Mouse (Mus musculus) embryonic facial prominence, embryonic 11.5 days (tissue): Measurements from ENCODE around the gene Supt5. TPM values are rescaled to one million over a fixed set of nuclear protein-coding genes. Genes with fewer than 3 reads are reported as not detected.

Experiments
- ATAC-seq: fragments of 200-750 bp; cut with Nextera tagmentation; replicated peaks from 2 replicates; pipeline ENCODE4 v1.8.0; 2017; ENCODE audit warnings: low read depth; ENCODE audit not compliant: insufficient number of reproducible peaks, low FRiP score, low TSS enrichment
- DNase-seq: peaks from one replicate; pipeline ENCODE4 v3.0.0-alpha.2; 2015; ENCODE audit warnings: low spot score
- H3K27ac ChIP-seq: fragments of 300-500 bp; sonication (generic); replicated peaks from 2 replicates; pipeline ENCODE4 v1.5.1; 2014; ENCODE audit warnings: mild to moderate bottlenecking, low read depth, low read length, control low read depth
- H3K27me3 ChIP-seq: fragments of 300-500 bp; sonication (generic); 2 replicates; pipeline ENCODE4 v1.6.1; 2014; ENCODE audit warnings: mild to moderate bottlenecking, low read length, moderate library complexity, mixed read lengths; ENCODE audit not compliant: control insufficient read depth, insufficient read depth
- H3K36me3 ChIP-seq: fragments of 300-500 bp; sonication (generic); replicated peaks from 2 replicates; pipeline ENCODE4 v1.6.1; 2014; ENCODE audit warnings: low read depth, mild to moderate bottlenecking, low read length, moderate library complexity, mixed read lengths; ENCODE audit not compliant: control insufficient read depth, insufficient read depth
- H3K4me1 ChIP-seq: fragments of 300-500 bp; sonication (generic); 2 replicates; pipeline ENCODE4 v1.6.1; 2014; ENCODE audit warnings: low read length, mixed read lengths; ENCODE audit not compliant: control insufficient read depth, insufficient read depth
- H3K4me2 ChIP-seq: fragments of 300-500 bp; sonication (generic); 2 replicates; pipeline ENCODE4 v1.6.1; 2014; ENCODE audit warnings: low read depth, mild to moderate bottlenecking, control low read depth, low read length, moderate library complexity
- H3K4me3 ChIP-seq: fragments of 300-500 bp; sonication (generic); 2 replicates; pipeline ENCODE4 v1.5.1; 2014; ENCODE audit warnings: low read depth, low read length, control low read depth
- H3K9ac ChIP-seq: fragments of 300-500 bp; sonication (generic); replicated peaks from 2 replicates; pipeline ENCODE4 v1.6.1; 2014; ENCODE audit warnings: mild to moderate bottlenecking, control low read depth, low read length
- H3K9me3 ChIP-seq: fragments of 300-500 bp; sonication (generic); replicated peaks from 2 replicates; pipeline ENCODE4 v1.6.1; 2016; ENCODE audit warnings: mild to moderate bottlenecking, low read length, inconsistent platforms, mixed read lengths; ENCODE audit not compliant: control insufficient read depth
- WGBS: fragments of 180-500 bp; shearing (Covaris S2); extraction: QIAGEN DNeasy Blood & Tissue Kit; methylation state at CpG from one replicate; pipeline ENCODE4 v1.1.7; 2014; 5-methylcytosine and 5-hydroxymethylcytosine counted together
- polyA plus RNA-seq: library from polyadenylated mRNA; unstranded; fragments of >200 nt; fragmentation: Nextera tagmentation; extraction: Ambion mirVana; gene quantifications from 2 replicates; pipeline ENCODE4 v1.2.1, GENCODE M21; 2014

Gene Supt5
- polyA plus RNA-seq, 1 experiment from 2014 or later, result 73.9 TPM

GRCm38 (mm10) chr7:28354113-28354581 is 15.6 kb upstream of the Supt5 start:
- Histone ChIP-seq H3K9ac (no peak overlapping the region), H3K36me3 (peaks cover 13% of the 10 kb centered on the region), H3K27ac (no peak overlapping the region), H3K4me1 (peaks cover 5% of the 10 kb centered on the region), H3K27me3 (no peaks in the 10 kb centered on the region), H3K4me3 (no peak overlapping the region), H3K4me2 (no peak overlapping the region), H3K9me3 (no peaks in the 10 kb centered on the region)
- no peak for ATAC-seq
- 93% methylated on average over 3 of the region's 3 CpGs for WGBS
- no peak for DNase-seq

GRCm38 (mm10) chr7:28353267-28353666 is 14.7 kb upstream of the Supt5 start:
- peaks cover 13% of the 10 kb centered on the region for H3K36me3 ChIP-seq
- H3K9ac ChIP-seq, result no peak overlapping the region
- H3K27ac ChIP-seq, result no peak overlapping the region
- H3K4me2 ChIP-seq, result no peak overlapping the region
- ATAC-seq (no peak), DNase-seq (no peak)
- no peaks in the 10 kb centered on the region for H3K27me3 ChIP-seq
- H3K4me1 ChIP-seq, result peaks cover 5% of the 10 kb centered on the region
- 95% methylated on average over 2 of the region's 2 CpGs for WGBS
- no peak overlapping the region for H3K4me3 ChIP-seq
- H3K9me3 ChIP-seq, result no peaks in the 10 kb centered on the region

GRCm38 (mm10) chr7:28351676-28352191 is 13.2 kb upstream of the Supt5 start:
- no peaks in the 10 kb centered on the region for H3K4me1 ChIP-seq
- WGBS, result 36% methylated on average over 4 of the region's 4 CpGs
- peak overlapping the region; percentile 97 for H3K9ac ChIP-seq
- H3K27me3 ChIP-seq, result no peaks in the 10 kb centered on the region
- DNase-seq, result no peak
- H3K4me3 ChIP-seq, result peak overlapping the region; percentile 94
- no peak overlapping the region for H3K27ac ChIP-seq
- H3K36me3 ChIP-seq, result peaks cover 13% of the 10 kb centered on the region
- no peak for ATAC-seq
- peak overlapping the region; percentile 79 for H3K4me2 ChIP-seq
- no peaks in the 10 kb centered on the region for H3K9me3 ChIP-seq

- under 1% methylated on average over 49 of the region's 50 CpGs for WGBS
- no peaks in the 10 kb centered on the region for H3K27me3 ChIP-seq
- no peaks in the 10 kb centered on the region for H3K4me1 ChIP-seq
- peak within 1 kb of the TSS; percentile 97 for H3K9ac ChIP-seq
- ATAC-seq (peak; percentile 88), DNase-seq (peak; percentile 99)
- peak within 1 kb of the TSS; percentile 86 for H3K27ac ChIP-seq
- H3K4me3 ChIP-seq, result peak within 1 kb of the TSS; percentile 94
- no peaks in the 10 kb centered on the region for H3K9me3 ChIP-seq
- peaks cover 13% of the 10 kb centered on the region for H3K36me3 ChIP-seq
- H3K4me2 ChIP-seq, result peak within 1 kb of the TSS; percentile 79
Measured at GRCm38 (mm10) chr7:28350155-28350883, 11.8 kb upstream of the Supt5 start, which contains the start of gene Rps16. TSS of gene Rps16 (plus strand) at chr7:28350652.

DNA sequence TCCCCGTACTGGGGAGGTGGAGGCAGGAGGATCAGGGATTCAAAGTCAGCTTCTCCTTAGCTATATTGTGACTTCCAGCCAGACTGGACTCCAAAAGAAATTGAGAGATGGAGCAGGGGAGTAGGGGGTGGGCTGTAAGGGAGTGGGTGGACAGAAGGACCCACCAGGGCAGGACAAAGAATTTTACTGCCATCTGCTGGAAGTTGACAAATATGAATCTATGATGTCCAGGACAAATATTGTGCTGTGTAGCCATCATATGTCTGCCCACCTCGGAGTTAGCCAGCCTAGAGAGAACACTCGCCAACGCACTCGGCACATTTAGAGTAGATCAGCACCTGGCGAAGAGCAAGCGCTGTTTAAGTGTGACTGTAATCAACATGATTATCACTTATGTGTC is 10.1 kb upstream of the Supt5 start:
- ATAC-seq (no peak), DNase-seq (peak; percentile 53)
- H3K27me3 ChIP-seq, result no peaks in the 10 kb centered on the region
- peaks cover 5% of the 10 kb centered on the region for H3K36me3 ChIP-seq
- H3K4me1 ChIP-seq, result no peaks in the 10 kb centered on the region
- no peak overlapping the region for H3K9ac ChIP-seq
- H3K9me3 ChIP-seq, result no peaks in the 10 kb centered on the region
- no peak overlapping the region for H3K27ac ChIP-seq
- 89% methylated on average over 7 of the region's 7 CpGs for WGBS
- H3K4me3 ChIP-seq, result no peak overlapping the region
- no peak overlapping the region for H3K4me2 ChIP-seq

DNA sequence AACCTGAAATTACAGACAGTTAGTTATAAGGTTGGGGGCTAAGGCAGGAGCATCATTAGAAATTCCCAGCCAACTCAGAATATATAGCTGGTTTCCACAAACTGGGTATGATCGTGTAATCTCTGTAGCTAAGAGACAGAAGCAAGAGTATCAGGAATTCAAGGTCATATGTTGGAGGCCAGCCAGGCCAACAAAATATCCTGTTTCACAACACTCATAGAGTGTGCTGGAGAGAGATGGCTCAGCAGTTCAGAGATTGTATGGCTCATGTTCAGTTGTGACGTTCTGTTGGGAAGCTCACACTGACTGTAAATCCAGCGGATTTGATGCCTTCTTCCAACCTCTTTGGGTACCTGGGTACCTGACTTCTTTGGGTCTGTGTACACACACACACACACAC is 9.2 kb upstream of the Supt5 start:
- no peak overlapping the region for H3K9ac ChIP-seq
- 74% methylated on average over 3 of the region's 3 CpGs for WGBS
- no peaks in the 10 kb centered on the region for H3K27me3 ChIP-seq
- no peak overlapping the region for H3K4me2 ChIP-seq
- H3K4me1 ChIP-seq, result no peaks in the 10 kb centered on the region
- no peak overlapping the region for H3K4me3 ChIP-seq
- H3K27ac ChIP-seq, result no peak overlapping the region
- H3K9me3 ChIP-seq, result no peaks in the 10 kb centered on the region
- ATAC-seq (no peak), DNase-seq (no peak)
- H3K36me3 ChIP-seq, result no peaks in the 10 kb centered on the region; the same call in 1 of the 2 replicates

DNA sequence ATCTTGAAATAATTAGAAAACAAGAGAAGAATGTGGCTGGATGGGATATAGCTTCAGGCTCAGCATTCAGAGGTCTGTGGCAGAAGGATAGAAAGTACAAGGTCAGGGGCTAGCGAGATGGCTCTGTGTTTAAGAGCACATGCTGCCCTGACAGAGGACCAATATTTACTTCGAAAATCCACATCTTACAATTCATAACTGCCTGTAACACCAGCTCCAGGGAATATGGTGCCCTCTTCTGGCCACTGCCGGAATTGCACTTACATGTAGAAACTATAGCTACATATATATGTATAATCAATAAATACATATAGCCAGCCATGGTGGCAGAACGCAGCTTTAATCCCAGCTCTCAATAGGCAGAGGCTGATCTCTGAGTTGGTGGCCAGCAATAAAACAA is 6.1 kb upstream of the Supt5 start:
- peak; percentile 84 for DNase-seq
- WGBS, result 5% methylated on average over 4 of the region's 4 CpGs

GRCm38 (mm10) chr7:28341381-28341780 is 2.8 kb upstream of the Supt5 start:
- no peak overlapping the region for H3K4me3 ChIP-seq
- no peak overlapping the region for H3K27ac ChIP-seq
- H3K9me3 ChIP-seq, result no peaks in the 10 kb centered on the region
- DNase-seq, result no peak
- H3K9ac ChIP-seq, result no peak overlapping the region
- 49% methylated on average over 7 of the region's 7 CpGs for WGBS
- no peaks in the 10 kb centered on the region for H3K36me3 ChIP-seq
- no peaks in the 10 kb centered on the region for H3K4me1 ChIP-seq
- no peak for ATAC-seq
- H3K27me3 ChIP-seq, result no peaks in the 10 kb centered on the region
- H3K4me2 ChIP-seq, result no peak overlapping the region

More for the DNA sequence above, 6.1 kb upstream of the Supt5 start:
- H3K4me3 ChIP-seq, result no peak overlapping the region
- H3K27me3 ChIP-seq, result no peaks in the 10 kb centered on the region
- H3K36me3 ChIP-seq, result no peaks in the 10 kb centered on the region
- no peaks in the 10 kb centered on the region for H3K4me1 ChIP-seq
- H3K9me3 ChIP-seq, result no peaks in the 10 kb centered on the region
- H3K27ac ChIP-seq, result no peak overlapping the region
- no peak overlapping the region for H3K4me2 ChIP-seq
- ATAC-seq, result no peak
- no peak overlapping the region for H3K9ac ChIP-seq
